Mouse (Mus musculus) midbrain, embryonic 13.5 days (tissue): Measurements from ENCODE around the gene Ddx39b. TPM values are rescaled to one million over a fixed set of nuclear protein-coding genes. Genes with fewer than 3 reads are reported as not detected.

ENCODE experiments used
- ATAC-seq: fragments of 200-750 bp; cut with Nextera tagmentation; 2 replicates; pipeline ENCODE4 v1.8.0; 2017; ENCODE audit warnings: mild to moderate bottlenecking, moderate TSS enrichment, moderate library complexity
- H3K27ac ChIP-seq: fragments of 300-500 bp; sonication (generic); 2 replicates; pipeline ENCODE4 v1.5.1; 2015; ENCODE audit warnings: inconsistent platforms, mild to moderate bottlenecking, moderate library complexity
- H3K27me3 ChIP-seq: fragments of 300-500 bp; sonication (generic); 2 replicates; pipeline ENCODE4 v1.6.1; 2015; ENCODE audit warnings: mild to moderate bottlenecking, inconsistent platforms
- H3K36me3 ChIP-seq: fragments of 300-500 bp; sonication (generic); 2 replicates; pipeline ENCODE4 v1.6.1; 2015; ENCODE audit warnings: mild to moderate bottlenecking, inconsistent platforms
- H3K4me1 ChIP-seq: fragments of 300-500 bp; sonication (generic); replicated peaks from 2 replicates; pipeline ENCODE4 v1.6.1; 2015; ENCODE audit warnings: inconsistent platforms
- H3K4me2 ChIP-seq: fragments of 300-500 bp; sonication (generic); replicated peaks from 2 replicates; pipeline ENCODE4 v1.6.1; 2015; ENCODE audit warnings: moderate library complexity, mild to moderate bottlenecking, inconsistent platforms
- H3K4me3 ChIP-seq: fragments of 300-500 bp; sonication (generic); replicated peaks from 2 replicates; pipeline ENCODE4 v1.5.1; 2015; ENCODE audit warnings: mild to moderate bottlenecking, inconsistent platforms
- H3K9ac ChIP-seq: fragments of 300-500 bp; sonication (generic); replicated peaks from 2 replicates; pipeline ENCODE4 v1.6.1; 2015; ENCODE audit warnings: mild to moderate bottlenecking, inconsistent platforms
- H3K9me3 ChIP-seq: fragments of 300-500 bp; sonication (generic); 2 replicates; pipeline ENCODE4 v1.6.1; 2016; ENCODE audit warnings: mild to moderate bottlenecking, inconsistent platforms
- WGBS: fragments of 180-500 bp; shearing (Covaris S2); methylation state at CpG from one replicate; pipeline ENCODE4 v1.1.7; 2015; 5-methylcytosine and 5-hydroxymethylcytosine counted together
- polyA plus RNA-seq: library from polyadenylated mRNA; unstranded; fragments of >200 nt; fragmentation: Nextera tagmentation; extraction: Ambion mirVana; gene quantifications from 2 replicates; pipeline ENCODE4 v1.2.1, GENCODE M21; 2015

Gene Ddx39b
- polyA plus RNA-seq, 1 experiment from 2014 or later = 465 TPM

DNA sequence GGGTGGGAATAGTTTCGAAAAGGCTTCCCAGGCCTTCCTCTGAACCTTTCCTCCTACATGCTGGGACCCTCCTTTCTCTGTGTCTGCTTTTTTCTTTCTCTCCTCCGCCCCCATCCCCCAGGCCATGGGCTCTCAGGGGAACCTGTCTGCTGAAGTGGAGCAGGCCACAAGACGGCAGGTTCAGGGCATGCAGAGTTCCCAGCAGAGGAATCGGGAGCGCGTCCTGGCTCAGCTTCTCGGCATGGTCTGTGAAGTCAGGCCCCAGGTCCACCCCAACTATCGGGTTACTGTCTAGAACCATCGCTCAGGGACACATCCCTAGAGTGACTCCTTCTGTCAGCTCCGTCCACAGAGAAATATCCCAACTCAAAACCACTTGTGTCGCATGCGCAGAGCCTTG is 4.0 kb upstream of the Ddx39b start:
- H3K9ac ChIP-seq = peak overlapping the region; percentile 23; the same call in 1 of the 2 replicates
- no peaks in the 10 kb centered on the region for H3K27me3 ChIP-seq
- peaks cover 38% of the 10 kb centered on the region for H3K4me1 ChIP-seq
- H3K4me2 ChIP-seq = peak overlapping the region; percentile 96
- no peak for ATAC-seq
- no peak overlapping the region for H3K27ac ChIP-seq
- peak overlapping the region; percentile 62; the same call in 1 of the 2 replicates for H3K4me3 ChIP-seq
- peaks cover 5% of the 10 kb centered on the region; the same call in 1 of the 2 replicates for H3K36me3 ChIP-seq
- 92% methylated on average over 12 of the region's 12 CpGs for WGBS
- H3K9me3 ChIP-seq = no peaks in the 10 kb centered on the region

DNA sequence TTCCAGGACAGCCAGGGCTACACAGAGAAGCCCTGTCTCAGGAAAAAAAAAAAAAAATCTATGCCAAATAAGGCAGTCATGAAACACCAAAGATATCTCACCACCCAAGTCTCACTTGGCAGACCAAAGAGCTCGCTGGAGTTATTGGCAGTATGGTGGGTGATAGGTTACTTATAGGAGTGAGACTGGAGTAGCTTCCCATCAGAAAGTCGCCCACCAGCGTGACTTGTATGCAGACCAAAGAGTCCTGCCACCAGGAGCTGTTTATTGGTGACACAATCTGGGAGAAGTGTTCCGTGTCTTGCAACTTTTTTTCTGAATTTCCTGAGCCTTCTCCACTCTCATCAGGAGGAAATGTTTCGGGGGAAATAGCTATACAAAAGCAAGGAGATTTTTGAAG is 1.8 kb upstream of the Ddx39b start:
- H3K9me3 ChIP-seq = no peaks in the 10 kb centered on the region
- H3K27ac ChIP-seq = no peak overlapping the region
- ATAC-seq = no peak
- peaks cover 43% of the 10 kb centered on the region for H3K4me1 ChIP-seq
- 87% methylated on average over 5 of the region's 5 CpGs for WGBS
- H3K36me3 ChIP-seq = peaks cover 13% of the 10 kb centered on the region
- H3K4me3 ChIP-seq = no peak overlapping the region
- H3K27me3 ChIP-seq = no peaks in the 10 kb centered on the region
- no peak overlapping the region for H3K4me2 ChIP-seq
- H3K9ac ChIP-seq = no peak overlapping the region

DNA sequence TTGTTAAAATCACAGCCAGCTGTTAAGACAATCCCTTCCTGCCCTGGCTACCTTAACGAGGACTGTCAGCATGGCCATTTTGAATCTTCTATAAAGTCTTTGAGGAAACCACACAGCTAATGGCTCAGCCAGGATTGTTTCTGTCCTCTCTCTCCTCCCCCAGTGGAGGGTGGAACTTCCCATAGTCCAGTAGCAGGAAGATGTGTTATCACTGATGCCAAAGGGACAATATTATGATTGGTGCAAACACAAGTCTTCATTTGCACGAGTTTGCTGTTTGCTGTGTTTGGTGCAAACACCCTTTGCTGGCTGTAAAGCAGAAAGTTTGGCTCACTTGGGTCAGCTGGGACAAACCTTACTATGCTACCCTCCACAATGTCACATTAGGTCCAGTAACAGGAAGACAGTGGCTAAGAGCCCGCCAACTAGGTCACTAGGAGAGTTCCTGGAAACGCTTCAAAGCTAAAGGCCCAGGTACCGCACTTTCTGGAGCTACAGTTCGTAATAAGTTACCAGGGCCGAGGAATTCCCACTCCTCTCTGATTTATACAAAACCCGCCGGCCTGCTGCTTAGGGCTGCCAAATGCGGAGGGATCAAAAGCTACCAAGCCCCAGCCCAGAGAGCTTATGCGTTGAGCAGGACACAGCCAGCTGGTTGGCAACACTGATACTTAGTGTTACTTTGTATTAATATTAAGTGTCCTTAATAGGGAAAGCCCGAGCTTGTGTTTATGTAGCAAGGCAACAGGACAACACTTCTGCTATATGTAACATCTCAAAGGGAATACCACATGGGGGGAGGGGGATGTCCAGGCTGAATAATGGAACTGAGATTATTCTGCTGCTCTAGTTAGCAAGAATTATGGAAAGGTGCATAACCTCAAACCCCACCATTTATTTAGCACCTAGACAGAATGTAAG is 902 bp upstream of the Ddx39b start:
- Histone ChIP-seq H3K27ac (peak overlapping the region; percentile 99), H3K36me3 (peaks cover 23% of the 10 kb centered on the region), H3K4me2 (peak overlapping the region; percentile 87), H3K4me3 (peak overlapping the region; percentile 96), H3K9ac (peak overlapping the region; percentile 100), H3K4me1 (peaks cover 47% of the 10 kb centered on the region), H3K9me3 (no peaks in the 10 kb centered on the region), H3K27me3 (no peaks in the 10 kb centered on the region)
- WGBS = 31% methylated on average over 12 of the region's 12 CpGs
- ATAC-seq = peak; percentile 0; the same call in 1 of the 2 replicates

DNA sequence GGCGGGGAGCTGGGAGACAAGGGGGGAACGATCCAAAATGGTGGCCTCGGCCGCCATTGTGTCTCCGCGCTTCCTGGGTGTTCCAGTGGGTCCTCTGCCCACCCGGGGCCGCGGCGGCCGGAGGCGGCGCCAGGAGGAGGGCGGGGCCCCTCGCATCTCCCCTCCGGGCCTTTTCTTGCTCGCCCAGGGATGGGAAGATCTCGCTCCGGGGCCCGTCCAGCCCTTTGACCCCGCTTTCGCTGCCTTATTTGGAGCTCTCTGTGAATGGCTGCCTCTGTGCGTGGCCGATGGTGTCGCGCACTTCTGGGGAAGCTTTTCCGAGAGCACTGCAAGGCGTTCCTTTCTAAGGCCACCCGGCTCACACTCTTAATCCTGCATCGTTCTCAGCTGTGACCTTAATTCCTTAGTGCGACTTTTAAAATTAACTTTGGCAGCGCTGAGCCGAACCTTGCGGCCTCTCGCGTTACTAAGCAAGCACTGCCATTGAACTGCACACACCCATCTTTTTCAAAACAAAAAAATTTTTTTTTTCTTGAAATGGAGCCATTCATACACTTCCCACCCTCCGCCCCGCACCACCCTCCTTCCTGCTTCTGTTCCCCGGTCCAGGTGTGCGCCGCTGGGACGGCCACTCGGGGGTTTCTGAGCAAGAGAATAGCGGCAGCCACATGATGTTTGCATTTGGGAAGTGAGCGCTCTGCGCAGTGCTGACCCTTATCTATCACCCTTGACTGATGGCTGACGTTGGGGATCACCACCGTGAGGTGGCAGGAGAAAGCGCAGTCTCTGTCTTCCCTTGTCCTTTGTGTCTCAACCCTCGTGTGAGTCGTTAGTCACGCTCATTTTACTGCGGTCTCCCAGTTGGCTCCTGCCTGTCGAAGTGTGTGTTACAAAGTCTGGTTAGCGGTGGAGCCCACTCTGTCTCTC is 732 bp downstream of the Ddx39b start:
- peak overlapping the region; percentile 87 for H3K4me2 ChIP-seq
- peak overlapping the region; percentile 100 for H3K9ac ChIP-seq
- peaks cover 39% of the 10 kb centered on the region for H3K36me3 ChIP-seq
- peak; percentile 34 for ATAC-seq
- no peaks in the 10 kb centered on the region for H3K27me3 ChIP-seq
- peak overlapping the region; percentile 96 for H3K4me3 ChIP-seq
- under 1% methylated on average over 55 of the region's 55 CpGs for WGBS
- H3K9me3 ChIP-seq = no peaks in the 10 kb centered on the region
- peaks cover 52% of the 10 kb centered on the region for H3K4me1 ChIP-seq
- peak overlapping the region; percentile 99 for H3K27ac ChIP-seq

DNA sequence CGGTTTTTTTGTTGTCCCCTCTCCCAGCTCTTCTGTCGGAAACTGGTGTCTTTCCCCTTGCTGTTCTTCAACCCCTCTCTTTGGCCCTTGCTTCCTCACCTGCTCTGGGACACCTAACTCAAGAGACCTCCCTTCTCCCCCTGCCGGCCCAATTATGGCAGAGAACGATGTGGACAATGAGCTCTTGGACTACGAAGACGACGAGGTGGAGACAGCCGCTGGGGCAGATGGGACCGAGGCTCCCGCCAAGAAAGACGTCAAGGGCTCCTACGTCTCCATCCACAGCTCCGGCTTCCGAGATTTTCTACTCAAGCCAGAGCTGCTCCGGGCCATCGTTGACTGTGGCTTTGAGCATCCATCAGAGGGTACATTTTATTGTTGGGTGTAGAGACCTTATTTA is 1.5 kb downstream of the Ddx39b start:
- WGBS = 2% methylated on average over 16 of the region's 16 CpGs
- H3K4me3 ChIP-seq = peak overlapping the region; percentile 96
- no peaks in the 10 kb centered on the region for H3K9me3 ChIP-seq
- no peaks in the 10 kb centered on the region for H3K27me3 ChIP-seq
- peaks cover 50% of the 10 kb centered on the region for H3K4me1 ChIP-seq
- peaks cover 47% of the 10 kb centered on the region for H3K36me3 ChIP-seq
- peak overlapping the region; percentile 100 for H3K9ac ChIP-seq
- H3K27ac ChIP-seq = peak overlapping the region; percentile 99
- no peak for ATAC-seq
- H3K4me2 ChIP-seq = peak overlapping the region; percentile 87

DNA sequence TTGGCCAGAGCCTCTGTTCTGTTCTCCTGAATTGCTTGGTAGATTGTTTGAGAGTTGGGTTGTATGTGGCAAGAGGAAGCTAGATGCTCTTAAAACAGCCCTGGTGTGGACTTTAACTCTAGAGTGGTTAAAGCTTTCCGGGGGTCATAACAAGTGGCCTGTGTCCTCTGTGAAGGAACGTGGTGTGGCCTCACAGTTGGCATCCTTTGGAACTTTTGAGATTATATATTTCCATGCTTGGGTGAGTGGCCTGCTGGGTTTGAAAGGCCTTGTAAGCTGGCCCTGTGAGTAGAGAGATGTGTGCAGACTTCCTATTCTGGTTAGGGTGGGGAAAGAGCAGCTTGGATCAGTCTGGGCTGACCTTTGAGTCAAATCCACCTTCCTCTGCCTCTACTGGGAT is 3.5 kb downstream of the Ddx39b start:
- Histone ChIP-seq H3K4me2 (peak overlapping the region; percentile 87), H3K27ac (no peak overlapping the region), H3K9ac (peak overlapping the region; percentile 100), H3K27me3 (no peaks in the 10 kb centered on the region), H3K4me1 (peaks cover 50% of the 10 kb centered on the region), H3K4me3 (peak overlapping the region; percentile 96), H3K36me3 (peaks cover 66% of the 10 kb centered on the region), H3K9me3 (no peaks in the 10 kb centered on the region)
- WGBS = 71% methylated on average over 2 of the region's 2 CpGs
- no peak for ATAC-seq

DNA sequence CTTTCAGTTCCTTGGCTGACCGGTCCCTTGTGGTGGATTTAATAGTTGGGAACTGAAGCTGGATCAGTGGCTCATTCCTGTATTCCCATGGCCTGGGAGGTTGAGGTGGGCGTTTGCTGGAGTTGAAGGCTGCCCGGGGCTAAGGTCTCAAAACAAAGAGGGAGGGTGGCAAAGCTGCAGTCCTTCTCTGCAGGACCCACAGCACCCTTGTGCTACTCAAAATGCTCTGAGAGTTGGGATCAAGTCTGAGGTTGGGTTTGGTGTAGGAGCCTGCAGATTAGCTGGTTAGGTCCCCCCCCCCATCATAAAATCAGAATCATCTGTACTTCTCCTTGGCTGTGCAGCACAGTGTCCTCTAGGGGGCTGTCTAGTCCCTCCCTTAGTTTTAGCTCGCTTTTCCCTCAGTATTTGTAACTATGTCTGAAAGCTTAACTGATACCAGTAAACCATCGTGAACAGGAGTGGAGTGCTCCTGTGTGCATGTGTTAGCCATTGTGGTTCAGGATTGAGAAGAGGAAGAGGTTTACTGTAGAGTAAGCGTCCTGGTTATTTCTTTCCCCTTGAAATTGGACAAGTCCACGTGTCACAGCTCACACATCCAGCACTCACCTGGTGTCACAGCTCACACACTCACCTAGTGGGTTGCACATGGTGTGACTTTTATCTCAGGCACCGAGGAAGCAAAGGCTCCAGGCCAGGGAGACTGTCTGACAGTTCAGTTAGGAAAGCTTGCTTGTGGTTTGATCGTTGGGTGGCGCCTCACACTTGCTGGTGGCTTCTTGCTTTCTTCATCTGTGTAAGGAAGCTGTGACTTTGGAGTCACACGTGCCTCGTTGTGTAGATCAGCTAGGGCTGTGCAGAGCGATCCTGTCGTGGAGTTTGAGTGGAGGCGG is 4.4 kb downstream of the Ddx39b start:
- Histone ChIP-seq H3K9ac (peak overlapping the region; percentile 100; the same call in 1 of the 2 replicates), H3K9me3 (no peaks in the 10 kb centered on the region), H3K4me1 (peaks cover 41% of the 10 kb centered on the region), H3K36me3 (peaks cover 76% of the 10 kb centered on the region), H3K27me3 (no peaks in the 10 kb centered on the region), H3K4me3 (peak overlapping the region; percentile 96; the same call in 1 of the 2 replicates), H3K4me2 (peak overlapping the region; percentile 87), H3K27ac (no peak overlapping the region)
- 80% methylated on average over 15 of the region's 15 CpGs for WGBS
- no peak for ATAC-seq

DNA sequence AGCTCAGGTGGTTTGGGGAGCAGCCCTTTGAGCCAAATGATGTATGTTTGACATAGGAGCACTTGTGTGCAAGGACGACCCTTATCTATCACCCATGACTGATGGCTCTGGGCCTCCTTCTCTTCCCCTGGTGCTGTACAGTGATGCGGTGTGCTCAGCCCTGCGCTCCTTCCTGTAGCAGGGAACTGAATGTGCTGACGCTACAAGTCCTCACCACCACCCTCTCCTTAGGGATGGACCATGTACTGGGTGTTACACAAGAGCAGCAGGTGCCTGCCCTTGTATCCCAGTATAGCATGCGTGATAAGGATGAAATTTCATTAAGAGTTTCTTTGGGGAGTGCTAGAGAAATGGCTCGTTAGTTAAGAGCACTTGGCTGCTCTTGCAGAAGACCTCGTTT is 5.6 kb downstream of the Ddx39b start:
- Histone ChIP-seq H3K4me1 (peaks cover 41% of the 10 kb centered on the region), H3K9ac (no peak overlapping the region), H3K4me2 (no peak overlapping the region), H3K9me3 (no peaks in the 10 kb centered on the region), H3K4me3 (no peak overlapping the region), H3K27me3 (no peaks in the 10 kb centered on the region), H3K27ac (no peak overlapping the region), H3K36me3 (peaks cover 85% of the 10 kb centered on the region)
- ATAC-seq = no peak
- WGBS = 90% methylated on average over 7 of the region's 7 CpGs

DNA sequence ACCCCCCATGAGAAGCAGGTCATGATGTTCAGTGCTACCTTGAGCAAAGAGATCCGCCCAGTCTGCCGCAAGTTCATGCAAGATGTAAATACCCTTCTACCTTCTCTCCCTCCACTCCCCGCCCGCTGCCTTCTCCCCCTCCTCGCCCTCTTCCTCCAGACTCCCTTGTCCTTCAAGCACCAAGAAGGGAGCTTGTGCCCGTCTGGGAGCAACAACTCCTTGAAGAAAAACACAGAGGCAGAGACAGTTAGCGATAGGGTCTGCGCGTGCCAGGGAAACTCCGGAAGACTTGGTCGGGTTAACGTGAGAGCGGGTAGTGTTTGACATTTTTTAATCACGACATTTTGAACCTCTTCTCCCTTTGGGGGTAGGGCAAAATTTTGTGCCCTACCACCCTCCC is 7.4 kb downstream of the Ddx39b start:
- peaks cover 32% of the 10 kb centered on the region for H3K4me1 ChIP-seq
- no peak overlapping the region for H3K9ac ChIP-seq
- ATAC-seq = no peak
- peaks cover 98% of the 10 kb centered on the region for H3K36me3 ChIP-seq
- 89% methylated on average over 14 of the region's 14 CpGs for WGBS
- H3K4me3 ChIP-seq = no peak overlapping the region
- H3K4me2 ChIP-seq = no peak overlapping the region
- no peaks in the 10 kb centered on the region for H3K9me3 ChIP-seq
- no peak overlapping the region for H3K27ac ChIP-seq
- H3K27me3 ChIP-seq = no peaks in the 10 kb centered on the region

DNA sequence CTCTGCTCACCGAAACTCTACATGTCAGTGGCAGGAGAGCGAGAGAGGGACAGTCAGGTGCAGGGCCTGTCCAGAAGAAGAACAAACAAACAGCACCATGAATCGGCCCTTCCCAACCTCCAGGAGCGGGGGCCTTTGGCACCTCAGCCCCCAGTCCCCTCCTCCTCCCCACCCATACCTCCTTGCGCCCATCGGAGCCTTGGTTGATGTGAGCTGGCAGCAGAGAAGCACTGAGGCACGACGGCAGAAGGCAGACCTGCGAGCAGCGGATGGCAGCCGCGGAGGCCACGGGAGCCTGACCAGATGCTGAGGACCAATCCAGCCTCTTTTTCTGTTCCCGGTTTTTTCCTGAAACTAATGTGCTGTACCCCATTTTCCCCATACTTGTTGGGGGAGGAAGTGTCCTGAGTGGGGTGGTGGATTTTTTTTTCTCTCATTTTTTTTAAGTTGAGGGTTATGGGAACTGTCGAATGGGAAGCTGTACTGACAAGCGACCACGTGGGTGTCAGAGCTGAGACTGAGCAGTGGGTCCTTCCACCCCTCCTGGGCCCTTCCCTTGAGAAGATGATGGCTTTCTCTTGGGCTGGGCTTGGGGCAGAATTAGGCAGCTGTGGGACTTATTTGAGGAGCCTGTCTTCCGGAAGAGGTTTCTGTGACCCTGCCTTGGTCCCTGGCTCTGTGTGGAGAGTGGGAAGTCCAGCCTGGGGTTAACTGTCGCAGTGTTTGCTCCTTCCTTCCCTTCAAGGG is 8.1 kb downstream of the Ddx39b start:
- ATAC-seq = no peak
- Histone ChIP-seq H3K27me3 (no peaks in the 10 kb centered on the region), H3K4me1 (peaks cover 25% of the 10 kb centered on the region), H3K27ac (no peak overlapping the region), H3K4me3 (no peak overlapping the region), H3K4me2 (no peak overlapping the region), H3K9me3 (no peaks in the 10 kb centered on the region), H3K36me3 (peaks cover 97% of the 10 kb centered on the region), H3K9ac (no peak overlapping the region)
- 90% methylated on average over 19 of the region's 19 CpGs for WGBS
